Mouse (Mus musculus) neural tube, embryonic 11.5 days (tissue): Measurements from ENCODE around the gene Eci2. TPM values are rescaled to one million over a fixed set of nuclear protein-coding genes. Genes with fewer than 3 reads are reported as not detected.
A peak's percentile ranks its signal among the peaks of the same experiment; 100 is the strongest.

Experiments
- ATAC-seq: fragments of 200-750 bp; cut with Nextera tagmentation; 2 replicates; pipeline ENCODE4 v1.8.0; 2017; ENCODE audit warnings: moderate number of reproducible peaks, mild to moderate bottlenecking, moderate TSS enrichment, moderate library complexity; ENCODE audit not compliant: insufficient read depth, low FRiP score, low TSS enrichment
- DNase-seq: peaks from one replicate; pipeline ENCODE4 v3.0.0-alpha.2; 2015; ENCODE audit warnings: low spot score
- H3K27ac ChIP-seq: fragments of 300-500 bp; sonication (generic); 2 replicates; pipeline ENCODE4 v1.5.1; 2014; ENCODE audit warnings: low read depth, mild to moderate bottlenecking, low read length
- H3K27me3 ChIP-seq: fragments of 300-500 bp; sonication (generic); 2 replicates; pipeline ENCODE4 v1.6.1; 2014; ENCODE audit warnings: mild to moderate bottlenecking, low read length, mixed read lengths; ENCODE audit not compliant: control insufficient read depth, insufficient read depth
- H3K36me3 ChIP-seq: fragments of 300-500 bp; sonication (generic); 2 replicates; pipeline ENCODE4 v1.6.1; 2014; ENCODE audit warnings: mild to moderate bottlenecking, low read length, moderate library complexity, mixed read lengths; ENCODE audit not compliant: control insufficient read depth, insufficient read depth
- H3K4me1 ChIP-seq: fragments of 300-500 bp; sonication (generic); 2 replicates; pipeline ENCODE4 v1.6.1; 2014; ENCODE audit warnings: low read length, mixed read lengths; ENCODE audit not compliant: control insufficient read depth, insufficient read depth
- H3K4me2 ChIP-seq: fragments of 300-500 bp; sonication (generic); 2 replicates; pipeline ENCODE4 v1.6.1; 2014; ENCODE audit warnings: low read depth, mild to moderate bottlenecking, moderate library complexity
- H3K4me3 ChIP-seq: fragments of 300-500 bp; sonication (generic); 2 replicates; pipeline ENCODE4 v1.5.1; 2014; ENCODE audit warnings: low read depth, low read length
- H3K9ac ChIP-seq: fragments of 300-500 bp; sonication (generic); 2 replicates; pipeline ENCODE4 v1.6.1; 2014; ENCODE audit warnings: mild to moderate bottlenecking, low read length
- H3K9me3 ChIP-seq: fragments of 300-500 bp; sonication (generic); 2 replicates; pipeline ENCODE4 v1.6.1; 2016; ENCODE audit warnings: low read length; ENCODE audit not compliant: control insufficient read depth
- WGBS: fragments of 180-500 bp; shearing (Covaris S2); extraction: QIAGEN DNeasy Blood & Tissue Kit; methylation state at CpG from one replicate; pipeline ENCODE4 v1.1.7; 2014; 5-methylcytosine and 5-hydroxymethylcytosine counted together
- polyA plus RNA-seq: library from polyadenylated mRNA; unstranded; fragments of >200 nt; fragmentation: Nextera tagmentation; extraction: Ambion mirVana; gene quantifications from 2 replicates; pipeline ENCODE4 v1.2.1, GENCODE M21; 2014

Eci2 gene
- polyA plus RNA-seq, result 116 and 119 TPM in 2 replicates

DNA sequence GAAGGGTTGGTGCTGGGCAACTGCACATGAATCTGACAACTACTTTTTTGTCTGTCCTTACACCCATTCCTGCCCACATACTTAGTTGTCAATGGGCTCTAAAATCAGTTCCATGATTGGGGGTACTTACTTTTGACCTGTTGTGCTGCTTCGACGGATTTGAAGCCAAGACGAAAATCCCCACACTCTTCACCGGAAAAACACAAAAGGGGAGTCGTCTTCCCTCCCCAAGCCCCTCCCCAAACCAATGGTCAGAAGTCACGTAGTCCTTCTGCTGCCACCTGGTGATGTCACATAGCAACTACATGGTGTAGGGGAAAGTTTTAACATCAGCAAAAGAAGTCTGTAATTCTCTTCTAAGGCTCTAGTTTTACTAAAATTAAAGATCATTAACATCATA lies at the start of gene Eci2:
Gene Eci2, minus strand, starts transcription at position 218 of the 400 bp plus-strand sequence.
- no peak within 1 kb of the TSS for H3K4me3 ChIP-seq
- no peak for ATAC-seq

DNA sequence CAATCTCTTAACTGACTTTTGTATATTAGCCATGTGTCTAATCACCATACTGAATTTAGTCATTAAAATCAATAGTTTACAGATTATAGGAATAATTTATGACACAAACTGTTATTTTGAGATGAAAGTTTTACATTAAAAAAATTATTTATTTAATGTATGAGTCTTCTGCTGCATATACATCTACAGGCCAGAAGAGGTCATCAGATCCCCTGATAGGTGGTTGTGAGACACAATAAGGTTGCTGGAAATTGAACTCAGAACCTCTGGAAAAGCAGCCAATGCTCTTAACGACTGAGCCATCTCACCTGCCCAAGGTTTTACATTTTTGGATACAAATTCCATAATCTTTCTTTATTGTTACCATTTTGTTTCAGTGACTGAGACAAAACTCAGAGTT lies 48.0 kb upstream of the Eci2 start:
- Histone ChIP-seq H3K9ac (no peak overlapping the region), H3K4me1 (no peaks in the 10 kb centered on the region), H3K36me3 (no peaks in the 10 kb centered on the region), H3K27ac (no peak overlapping the region), H3K9me3 (no peaks in the 10 kb centered on the region), H3K4me3 (no peak overlapping the region), H3K4me2 (no peak overlapping the region), H3K27me3 (no peaks in the 10 kb centered on the region)
- ATAC-seq, result no peak
- 45% methylated on average over 1 of the region's 1 CpGs for WGBS
- no peak for DNase-seq

More for the DNA sequence above, at the start of gene Eci2:
- no peaks in the 10 kb centered on the region for H3K27me3 ChIP-seq
- no peak within 1 kb of the TSS for H3K9ac ChIP-seq
- no peaks in the 10 kb centered on the region for H3K36me3 ChIP-seq
- DNase-seq, result peak; percentile 40
- no peaks in the 10 kb centered on the region for H3K9me3 ChIP-seq
- no peaks in the 10 kb centered on the region for H3K4me1 ChIP-seq
- 11% methylated on average over 6 of the region's 6 CpGs for WGBS
- no peak within 1 kb of the TSS for H3K27ac ChIP-seq
- 0 out of 2 replicates have a peak within 1 kb of the TSS, but pooled peaks have one; percentile 17 for H3K4me2 ChIP-seq

DNA sequence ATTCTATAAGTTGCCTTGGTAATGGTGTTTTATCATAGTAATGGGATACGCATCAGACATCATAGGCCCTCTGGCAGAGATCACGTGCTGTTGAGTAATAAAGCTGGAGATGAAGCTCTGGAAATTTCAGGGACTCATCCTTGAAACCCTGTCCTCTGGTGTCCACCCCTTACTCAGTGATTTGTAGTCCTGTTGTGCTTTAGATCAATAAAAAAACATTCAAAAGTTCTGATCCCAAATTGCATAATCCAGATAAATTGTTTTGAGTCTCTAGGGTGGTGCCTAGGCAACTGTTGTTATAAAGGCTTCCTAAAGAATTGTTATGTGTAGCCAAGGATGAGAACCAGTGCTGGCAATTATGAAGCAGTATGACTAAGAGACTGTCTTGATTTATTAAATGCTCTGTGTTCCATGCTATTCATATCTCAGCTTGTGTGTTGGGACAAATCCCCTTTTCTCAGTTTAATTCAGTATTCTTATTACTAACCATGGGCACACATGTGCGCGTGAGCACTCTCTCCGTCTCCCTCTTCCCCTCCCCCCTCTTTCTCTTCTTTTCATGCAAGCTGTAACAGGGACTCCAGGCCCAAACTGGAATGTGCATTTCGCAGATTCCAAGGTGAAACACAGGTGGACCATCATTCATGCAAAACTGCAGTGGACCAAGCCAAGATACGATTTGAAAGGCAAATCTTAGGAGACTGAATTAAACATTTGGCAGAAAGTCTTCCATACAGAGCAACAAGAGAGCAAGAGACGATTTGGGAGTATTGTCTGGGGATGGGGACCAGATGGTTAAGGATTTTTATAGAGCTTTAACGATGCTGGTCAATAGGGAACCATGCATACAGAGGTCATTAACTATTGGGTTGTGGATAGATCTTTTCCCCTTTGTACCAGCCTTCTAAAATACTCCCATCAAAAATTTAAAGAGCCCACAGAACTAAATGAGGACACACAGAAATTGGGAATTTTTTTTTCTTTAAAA lies 43.9 kb upstream of the Eci2 start:
- H3K27ac ChIP-seq, result no peak overlapping the region
- H3K4me2 ChIP-seq, result no peak overlapping the region
- DNase-seq (no peak), ATAC-seq (no peak)
- WGBS, result 66% methylated on average over 9 of the region's 9 CpGs
- no peaks in the 10 kb centered on the region for H3K36me3 ChIP-seq
- no peaks in the 10 kb centered on the region for H3K9me3 ChIP-seq
- no peak overlapping the region for H3K4me3 ChIP-seq
- no peaks in the 10 kb centered on the region for H3K27me3 ChIP-seq
- H3K4me1 ChIP-seq, result no peaks in the 10 kb centered on the region
- H3K9ac ChIP-seq, result no peak overlapping the region

GRCm38 (mm10) chr13:35067084-35067483 lies 40.2 kb upstream of the Eci2 start:
- Histone ChIP-seq H3K9me3 (no peaks in the 10 kb centered on the region), H3K27me3 (no peaks in the 10 kb centered on the region), H3K9ac (no peak overlapping the region), H3K4me3 (no peak overlapping the region), H3K27ac (no peak overlapping the region), H3K36me3 (no peaks in the 10 kb centered on the region), H3K4me2 (no peak overlapping the region), H3K4me1 (no peaks in the 10 kb centered on the region)
- 84% methylated on average over 2 of the region's 2 CpGs for WGBS
- DNase-seq (no peak), ATAC-seq (no peak)

DNA sequence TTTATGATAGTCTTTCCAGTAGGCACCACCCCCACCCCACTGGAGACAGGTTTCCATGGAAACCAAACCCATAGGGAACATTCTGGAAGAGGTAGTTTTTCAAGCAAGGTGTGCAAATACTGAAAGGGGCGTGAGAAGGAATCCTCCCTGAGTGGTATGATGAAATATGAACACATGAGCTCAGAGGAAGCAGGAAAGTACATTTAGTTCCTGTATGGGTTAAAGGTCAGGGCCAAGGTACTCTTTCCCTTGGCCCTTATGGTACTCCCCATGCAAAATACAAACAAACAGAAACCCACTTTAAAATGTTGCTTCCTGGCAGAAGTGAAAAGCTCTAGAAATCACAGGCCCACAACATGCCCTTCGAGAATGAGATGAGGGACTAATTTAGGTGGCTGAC lies 39.1 kb upstream of the Eci2 start:
- 41% methylated on average over 2 of the region's 2 CpGs for WGBS

GRCm38 (mm10) chr13:35064381-35064780 lies 37.5 kb upstream of the Eci2 start:
- no peak overlapping the region for H3K4me2 ChIP-seq
- no peaks in the 10 kb centered on the region for H3K9me3 ChIP-seq
- no peak for ATAC-seq
- no peak for DNase-seq
- WGBS, result 76% methylated on average over 4 of the region's 4 CpGs
- H3K4me1 ChIP-seq, result no peaks in the 10 kb centered on the region
- no peaks in the 10 kb centered on the region for H3K27me3 ChIP-seq
- no peak overlapping the region for H3K27ac ChIP-seq
- no peaks in the 10 kb centered on the region for H3K36me3 ChIP-seq
- no peak overlapping the region for H3K9ac ChIP-seq
- H3K4me3 ChIP-seq, result no peak overlapping the region

More for the DNA sequence above, 39.1 kb upstream of the Eci2 start:
- no peaks in the 10 kb centered on the region for H3K27me3 ChIP-seq
- H3K9ac ChIP-seq, result no peak overlapping the region
- no peak for DNase-seq
- H3K4me2 ChIP-seq, result no peak overlapping the region
- H3K4me1 ChIP-seq, result no peaks in the 10 kb centered on the region
- no peak overlapping the region for H3K4me3 ChIP-seq
- no peaks in the 10 kb centered on the region for H3K9me3 ChIP-seq
- ATAC-seq, result no peak
- H3K27ac ChIP-seq, result no peak overlapping the region
- no peaks in the 10 kb centered on the region for H3K36me3 ChIP-seq

- DNase-seq (no peak), ATAC-seq (no peak)
- Histone ChIP-seq H3K36me3 (no peaks in the 10 kb centered on the region), H3K27ac (no peak overlapping the region), H3K4me2 (no peak overlapping the region), H3K9ac (no peak overlapping the region), H3K9me3 (no peaks in the 10 kb centered on the region), H3K4me1 (no peaks in the 10 kb centered on the region), H3K27me3 (no peaks in the 10 kb centered on the region), H3K4me3 (no peak overlapping the region)
- WGBS, result 22% methylated on average over 5 of the region's 5 CpGs
Measured at GRCm38 (mm10) chr13:35058145-35058544, 31.2 kb upstream of the Eci2 start.

GRCm38 (mm10) chr13:35036486-35036885 lies 9.6 kb upstream of the Eci2 start:
- no peak overlapping the region for H3K9ac ChIP-seq
- H3K4me3 ChIP-seq, result no peak overlapping the region
- H3K27me3 ChIP-seq, result no peaks in the 10 kb centered on the region
- no peaks in the 10 kb centered on the region for H3K4me1 ChIP-seq
- H3K4me2 ChIP-seq, result no peak overlapping the region
- DNase-seq (no peak), ATAC-seq (no peak)
- WGBS, result 58% methylated on average over 5 of the region's 5 CpGs
- H3K36me3 ChIP-seq, result no peaks in the 10 kb centered on the region
- H3K9me3 ChIP-seq, result no peaks in the 10 kb centered on the region
- H3K27ac ChIP-seq, result no peak overlapping the region

DNA sequence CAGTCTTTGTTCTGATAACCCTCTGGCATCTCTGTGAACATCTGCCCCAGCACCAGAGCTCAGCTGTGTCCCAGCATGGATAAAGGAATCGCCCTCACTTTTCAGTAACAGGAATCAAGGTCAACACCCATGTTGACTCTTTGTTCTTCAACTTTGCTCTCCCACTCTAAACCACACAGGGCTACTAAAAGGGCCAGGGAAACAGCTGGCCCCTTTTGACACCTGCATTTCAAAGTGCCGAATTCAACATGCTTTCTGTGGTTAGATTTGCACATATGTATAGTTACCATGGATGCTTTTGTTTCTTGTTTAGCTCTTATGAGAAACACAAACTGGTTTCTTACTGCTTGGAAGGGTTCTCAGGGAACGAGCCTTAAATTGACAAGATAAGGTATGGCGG lies 8.8 kb upstream of the Eci2 start:
- WGBS, result 80% methylated on average over 4 of the region's 4 CpGs
- no peaks in the 10 kb centered on the region for H3K4me1 ChIP-seq
- H3K27ac ChIP-seq, result no peak overlapping the region
- ATAC-seq (no peak), DNase-seq (no peak)
- H3K4me2 ChIP-seq, result no peak overlapping the region
- H3K4me3 ChIP-seq, result no peak overlapping the region
- no peaks in the 10 kb centered on the region for H3K27me3 ChIP-seq
- H3K9ac ChIP-seq, result no peak overlapping the region
- H3K36me3 ChIP-seq, result no peaks in the 10 kb centered on the region
- no peaks in the 10 kb centered on the region for H3K9me3 ChIP-seq
